Mouse (Mus musculus): ENCODE data around the gene Thtpa. TPM values are rescaled to one million over a fixed set of nuclear protein-coding genes. Genes with fewer than 3 reads are reported as not detected.

Gene Thtpa
- total and polyA plus RNA-seq, 3 experiments = 9.0 to 13.2 TPM; not detected in 1

DNA sequence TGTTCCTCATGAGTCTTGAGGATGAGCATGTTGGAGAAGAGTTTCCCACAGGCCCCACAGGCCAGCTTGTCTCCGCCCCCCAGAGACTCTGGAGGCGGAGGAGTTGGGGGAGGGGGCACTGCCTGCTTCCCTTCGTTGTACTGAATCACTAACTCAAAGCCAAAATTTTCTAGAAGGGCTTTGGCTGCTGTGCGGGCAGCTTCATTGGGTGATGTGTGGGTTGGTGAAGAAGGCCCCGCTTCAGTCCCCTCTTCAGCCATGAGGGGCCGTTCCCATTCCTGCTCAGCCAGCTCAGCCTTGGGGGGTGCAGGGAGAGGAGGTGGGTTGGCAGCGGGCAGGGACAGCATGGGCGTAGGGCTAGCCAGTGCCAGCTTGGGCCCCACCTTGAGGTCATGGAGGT, 28.5 kb upstream of the Thtpa start:
- no peaks in the 10 kb centered on the region for H3K27me3 ChIP-seq (ENCODE audit: control insufficient read depth in 1 of 2, insufficient read depth in 2 of 2, low read length in 2 of 2)
- H3K79me2 ChIP-seq (ENCODE audit: control insufficient read depth, insufficient read depth, low read length, poor library complexity) = no peaks in the 10 kb centered on the region
- peaks cover 0 to 7% of the 10 kb centered on the region in 2 experiments; a peak in 2 of 4 replicates for H3K36me3 ChIP-seq (ENCODE audit: control insufficient read depth in 1 of 2, insufficient read depth in 2 of 2, low read length in 2 of 2)
- TF ChIP-seq HCFC1 (IDR thresholded peaks at IDR 0.05; ENCODE audit: low read depth, low read length) = no peak
- no peak for TF ChIP-seq MAX (IDR thresholded peaks at IDR 0.05; ENCODE audit: low read length)
- no peak for TF ChIP-seq GABPA (IDR thresholded peaks at IDR 0.05; ENCODE audit: low read depth, low read length)
- TF ChIP-seq POLR2A (IDR thresholded peaks at IDR 0.05; ENCODE audit: control insufficient read depth in 1 of 2, insufficient read depth in 1 of 2, low read depth in 1 of 2, low read length in 2 of 2, poor library complexity in 1 of 2) = no peak
- TF ChIP-seq MAZ (IDR thresholded peaks at IDR 0.05; ENCODE audit: low read depth, low read length) = no peak
- no peak for TF ChIP-seq JUND (IDR thresholded peaks at IDR 0.05; ENCODE audit: low read depth, low read length)
- no peak for TF ChIP-seq ZKSCAN1 (IDR thresholded peaks at IDR 0.05; ENCODE audit: low read depth, low read length)
- TF ChIP-seq MAFK (IDR thresholded peaks at IDR 0.05; ENCODE audit: borderline replicate concordance, low read depth, low read length) = no peak
- no peak for TF ChIP-seq MYC (IDR thresholded peaks at IDR 0.05; ENCODE audit: low read depth, low read length)
- no peak for TF ChIP-seq ELF1 (IDR thresholded peaks at IDR 0.05; ENCODE audit: low read depth, low read length)
- TF ChIP-seq USF1 (IDR thresholded peaks at IDR 0.05; ENCODE audit: low read depth, low read length) = no peak
- H3K27ac ChIP-seq (ENCODE audit: control insufficient read depth, low read depth, low read length) = no peak overlapping the region
- no peak for DNase-seq (ENCODE audit: low read depth, low spot score)
- H3K4me1 ChIP-seq (ENCODE audit: control insufficient read depth in 1 of 2, insufficient read depth in 2 of 2, low read length in 2 of 2) = peaks cover 0 to 8% of the 10 kb centered on the region in 2 experiments; a peak in 3 of 4 replicates
- H3K9ac ChIP-seq (ENCODE audit: control insufficient read depth, low read depth, low read length, poor library complexity, severe bottlenecking) = no peak overlapping the region
- no peaks in the 10 kb centered on the region for H3K9me3 ChIP-seq (replicated peaks; ENCODE audit: insufficient read depth, low read length)
- H3K4me3 ChIP-seq (ENCODE audit: control insufficient read depth in 1 of 2, insufficient read depth in 1 of 2, low read depth in 2 of 2, low read length in 2 of 2) = no peak overlapping the region

DNA sequence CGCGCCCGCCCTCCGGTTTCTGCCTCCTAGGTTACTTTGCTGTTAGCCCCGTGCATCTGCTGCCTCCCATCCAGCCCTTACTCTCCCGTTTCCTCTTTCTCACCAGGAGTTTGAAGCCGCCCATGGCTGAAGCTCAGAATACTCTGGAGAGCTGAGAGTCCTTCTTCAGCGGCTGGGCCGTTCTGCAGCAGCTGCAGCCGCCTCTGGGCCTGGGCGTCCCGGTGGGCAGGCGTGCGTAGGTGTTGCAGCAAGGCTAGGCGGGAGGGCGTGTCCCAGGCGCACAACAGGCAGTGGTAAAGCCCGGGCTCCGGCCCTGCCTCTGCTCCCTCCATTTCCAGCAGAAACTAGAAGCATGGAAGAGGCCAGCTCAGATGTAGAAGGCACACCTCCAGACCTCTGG, 22.8 kb upstream of the Thtpa start:
- DNase-seq (ENCODE audit: low read depth, low spot score) = no peak
- TF ChIP-seq POLR2A (IDR thresholded peaks at IDR 0.05; ENCODE audit: control insufficient read depth in 1 of 2, insufficient read depth in 1 of 2, low read depth in 1 of 2, low read length in 2 of 2, poor library complexity in 1 of 2) (no peak), MAFK (IDR thresholded peaks at IDR 0.05; ENCODE audit: borderline replicate concordance, low read depth, low read length) (no peak), RAD21 (IDR thresholded peaks at IDR 0.05; ENCODE audit: low read depth, low read length) (no peak), ELF1 (IDR thresholded peaks at IDR 0.05; ENCODE audit: low read depth, low read length) (no peak), MAX (IDR thresholded peaks at IDR 0.05; ENCODE audit: low read length) (no peak), TCF12 (IDR thresholded peaks at IDR 0.05; ENCODE audit: low read depth, low read length) (no peak), MEF2A (IDR thresholded peaks at IDR 0.05; ENCODE audit: extremely low read depth, insufficient replicate concordance, low read depth, low read length, poor library complexity, severe bottlenecking) (no peak), CHD1 (IDR thresholded peaks at IDR 0.05; ENCODE audit: low read depth, low read length) (no peak), SIN3A (IDR thresholded peaks at IDR 0.05; ENCODE audit: low read length) (no peak), ZMIZ1 (IDR thresholded peaks at IDR 0.05; ENCODE audit: low read depth, low read length) (no peak), RCOR1 (IDR thresholded peaks at IDR 0.05; ENCODE audit: low read depth, low read length) (no peak), NELFE (IDR thresholded peaks at IDR 0.05; ENCODE audit: low read depth, low read length) (no peak), TBP (IDR thresholded peaks at IDR 0.05; ENCODE audit: low read depth, low read length) (no peak), SMC3 (IDR thresholded peaks at IDR 0.05; ENCODE audit: low read depth, low read length) (no peak), GATA1 (IDR thresholded peaks at IDR 0.05; ENCODE audit: low read depth, low read length) (no peak), EP300 (IDR thresholded peaks at IDR 0.05; ENCODE audit: low read depth in 1 of 2, low read length in 2 of 2) (no peak), UBTF (IDR thresholded peaks at IDR 0.05; ENCODE audit: borderline replicate concordance, insufficient read depth, low read depth, low read length) (no peak), CTCF (IDR thresholded peaks at IDR 0.05 in 2 of 3, conservative IDR thresholded peaks at IDR 0.05 in 1 of 3; ENCODE audit: control insufficient read depth in 1 of 3, insufficient read depth in 1 of 3, low read depth in 2 of 3, low read length in 3 of 3, poor library complexity in 1 of 3, severe bottlenecking in 1 of 3) (no peak)
- Histone ChIP-seq H3K9ac (ENCODE audit: control insufficient read depth, low read depth, low read length, poor library complexity, severe bottlenecking) (no peak overlapping the region), H3K36me3 (ENCODE audit: control insufficient read depth in 1 of 2, insufficient read depth in 2 of 2, low read length in 2 of 2) (no peaks in the 10 kb centered on the region), H3K4me1 (ENCODE audit: control insufficient read depth in 1 of 2, insufficient read depth in 2 of 2, low read length in 2 of 2) (no peaks in the 10 kb centered on the region), H3K79me2 (ENCODE audit: control insufficient read depth, insufficient read depth, low read length, poor library complexity) (no peaks in the 10 kb centered on the region), H3K27me3 (ENCODE audit: control insufficient read depth in 1 of 2, insufficient read depth in 2 of 2, low read length in 2 of 2) (no peaks in the 10 kb centered on the region), H3K9me3 (replicated peaks; ENCODE audit: insufficient read depth, low read length) (no peaks in the 10 kb centered on the region), H3K27ac (ENCODE audit: control insufficient read depth, low read depth, low read length) (no peak overlapping the region), H3K4me3 (ENCODE audit: control insufficient read depth in 1 of 2, insufficient read depth in 1 of 2, low read depth in 2 of 2, low read length in 2 of 2) (no peak overlapping the region)

Measured in MEL (cell line).